Mouse (Mus musculus) heart, adult 2 months (tissue): ENCODE measurements around the gene Cntfr. TPM values are rescaled to one million over a fixed set of nuclear protein-coding genes. Genes with fewer than 3 reads are reported as not detected.

ENCODE experiments used
- DNase-seq, 2 experiments: peaks; one replicate each; pipeline ENCODE4 v3.0.0; 2021
- H3K27ac ChIP-seq: fragments of 200-600 bp; 2 replicates; pipeline ENCODE4 v1.8.1; 2022
- H3K27me3 ChIP-seq: fragments of 200-500 bp; 2 replicates; pipeline ENCODE4 v1.6.1; 2012; ENCODE audit warnings: mild to moderate bottlenecking, low read length, inconsistent platforms, mixed read lengths; ENCODE audit not compliant: control insufficient read depth, insufficient read depth
- H3K36me3 ChIP-seq: fragments of 200-500 bp; 2 replicates; pipeline ENCODE4 v1.6.1; 2012; ENCODE audit warnings: low read length, inconsistent platforms; ENCODE audit not compliant: control insufficient read depth, insufficient read depth
- H3K4me1 ChIP-seq: fragments of 200-500 bp; 2 replicates; pipeline ENCODE4 v1.6.1; 2011; ENCODE audit warnings: low read length; ENCODE audit not compliant: control insufficient read depth, insufficient read depth
- H3K4me3 ChIP-seq: fragments of 200-600 bp; 2 replicates; pipeline ENCODE4 v1.8.1; 2022
- H3K79me2 ChIP-seq: fragments of 200-500 bp; replicated peaks from 2 replicates; pipeline ENCODE4 v1.6.1; 2012; ENCODE audit warnings: mild to moderate bottlenecking, inconsistent platforms, low read length, moderate library complexity, mixed read lengths; ENCODE audit not compliant: control insufficient read depth, insufficient read depth
- H3K9ac ChIP-seq: fragments of 200-500 bp; 2 replicates; pipeline ENCODE4 v1.6.1; 2012; ENCODE audit warnings: low read depth, mild to moderate bottlenecking, control low read depth, inconsistent platforms, low read length, mixed read lengths
- CTCF ChIP-seq: fragments of 200-600 bp; IDR thresholded peaks from 2 replicates; pipeline ENCODE4 v1.8.1; 2022; ENCODE audit warnings: antibody characterized with exemption, mild to moderate bottlenecking, moderate library complexity
- EP300 ChIP-seq: fragments of 200-500 bp; IDR thresholded peaks from 2 replicates; pipeline ENCODE4 v1.6.1; 2011; ENCODE audit warnings: low read depth, low read length, control low read depth; ENCODE audit not compliant: insufficient read depth
- POLR2A ChIP-seq: fragments of 200-500 bp; IDR thresholded peaks from 2 replicates; pipeline ENCODE4 v1.6.1; 2011; ENCODE audit warnings: mild to moderate bottlenecking, low read depth, low read length, control low read depth; ENCODE audit not compliant: insufficient read depth
- WGBS: fragments of 180-500 bp; shearing (Covaris S2); methylation state at CpG from one replicate; pipeline ENCODE4 v1.1.7; 2018; 5-methylcytosine and 5-hydroxymethylcytosine counted together
- intact Hi-C: fragments of 180-260 bp; cut with DNase I; formaldehyde crosslinking; loops from one replicate; pipeline ENCODE4 v1.15.1; 2025
- polyA plus RNA-seq: library from polyadenylated mRNA; depleted of rRNA; stranded (reverse); fragments of >200 nt; gene quantifications from 2 replicates; pipeline ENCODE4 v1.2.3, GENCODE M21; 2012
- total RNA-seq, 2 experiments: library from RNA; stranded (reverse); gene quantifications; 2 replicates each; pipeline ENCODE4 v1.2.3; 2021

Cntfr gene
- total and polyA plus RNA-seq, 3 experiments: 4.1 to 11.4 (median 5.4) TPM

GRCm38 (mm10) chr4:41722918-41723351 is 26.0 kb upstream of the Cntfr start, which contains the start of gene Dctn3:
Gene Dctn3, minus strand, starts transcription at chr4:41723170.
- H3K79me2 ChIP-seq: no peaks in the 10 kb centered on the region
- TF ChIP-seq EP300 (no peak), POLR2A (peak; percentile 92)
- peaks cover 4% of the 10 kb centered on the region for H3K4me1 ChIP-seq
- H3K27me3 ChIP-seq: peaks cover 6% of the 10 kb centered on the region
- H3K4me3 ChIP-seq: peak within 1 kb of the TSS; percentile 95
- peak within 1 kb of the TSS; percentile 47 for H3K27ac ChIP-seq
- no peaks in the 10 kb centered on the region; the same call in 1 of the 2 replicates for H3K36me3 ChIP-seq
- WGBS: under 1% methylated on average over 27 of the region's 27 CpGs
- intact Hi-C loops: loop anchor here (2.0 kb wide), 1 partner anchor 14 kb away; no protein-coding TSS in a partner anchor
- peak within 1 kb of the TSS; percentile 94 for H3K9ac ChIP-seq
- DNase-seq: peak; percentile 85 to 91

- no peak overlapping the region for H3K4me3 ChIP-seq
- DNase-seq: no peak
- H3K36me3 ChIP-seq: no peaks in the 10 kb centered on the region
- H3K27ac ChIP-seq: no peak overlapping the region
- peaks cover 5% of the 10 kb centered on the region for H3K4me1 ChIP-seq
- intact Hi-C loops: no loop called here
- H3K9ac ChIP-seq: no peak overlapping the region
- no peaks in the 10 kb centered on the region for H3K79me2 ChIP-seq
- no peaks in the 10 kb centered on the region for H3K27me3 ChIP-seq
- TF ChIP-seq POLR2A (no peak), CTCF (no peak), EP300 (no peak)
- 69% methylated on average over 6 of the region's 6 CpGs for WGBS
Observed at GRCm38 (mm10) chr4:41716834-41717233, 19.9 kb upstream of the Cntfr start.

GRCm38 (mm10) chr4:41715596-41715995 is 18.7 kb upstream of the Cntfr start:
- Histone ChIP-seq H3K27ac (no peak overlapping the region), H3K4me1 (peaks cover 5% of the 10 kb centered on the region), H3K4me3 (no peak overlapping the region), H3K36me3 (no peaks in the 10 kb centered on the region), H3K9ac (no peak overlapping the region), H3K27me3 (no peaks in the 10 kb centered on the region), H3K79me2 (no peaks in the 10 kb centered on the region)
- TF ChIP-seq CTCF (peak; percentile 71), EP300 (no peak)
- 86% methylated on average over 5 of the region's 5 CpGs for WGBS
- no peak for DNase-seq
- intact Hi-C loops: no loop called here

- Histone ChIP-seq H3K4me3 (no peak overlapping the region), H3K4me1 (peaks cover 5% of the 10 kb centered on the region), H3K79me2 (no peaks in the 10 kb centered on the region), H3K36me3 (no peaks in the 10 kb centered on the region), H3K27me3 (no peaks in the 10 kb centered on the region), H3K9ac (no peak overlapping the region), H3K27ac (no peak overlapping the region)
- TF ChIP-seq CTCF (no peak), POLR2A (no peak), EP300 (no peak)
- no peak for DNase-seq
- 63% methylated on average over 8 of the region's 8 CpGs for WGBS
- intact Hi-C loops: no loop called here
Observed at GRCm38 (mm10) chr4:41715082-41715481, 18.2 kb upstream of the Cntfr start.

- intact Hi-C loops: loop anchor here (1.0 kb wide), 1 partner anchor 23 kb away; no protein-coding TSS in a partner anchor
- WGBS: 9% methylated on average over 8 of the region's 8 CpGs
Observed at GRCm38 (mm10) chr4:41714276-41714675, 17.4 kb upstream of the Cntfr start.

GRCm38 (mm10) chr4:41713197-41714067 is 16.5 kb upstream of the Cntfr start, which contains the start of gene Rpp25l:
Gene Rpp25l, minus strand, starts transcription at chr4:41713534.
- Histone ChIP-seq H3K9ac (peak within 1 kb of the TSS; percentile 76), H3K27ac (peak within 1 kb of the TSS; percentile 91), H3K79me2 (no peaks in the 10 kb centered on the region), H3K27me3 (no peaks in the 10 kb centered on the region), H3K4me3 (peak within 1 kb of the TSS; percentile 84), H3K36me3 (no peaks in the 10 kb centered on the region), H3K4me1 (peaks cover 5% of the 10 kb centered on the region)
- TF ChIP-seq EP300: no peak
- TF ChIP-seq POLR2A: peak; percentile 87
- TF ChIP-seq CTCF: peak; percentile 49
- DNase-seq: peak; percentile 90 to 93
- intact Hi-C loops: loop anchor here (1.0 kb wide), 1 partner anchor 24 kb away; no protein-coding TSS in a partner anchor
- under 1% methylated on average over 61 of the region's 61 CpGs for WGBS

More at GRCm38 (mm10) chr4:41714276-41714675, 17.4 kb upstream of the Cntfr start:
- TF ChIP-seq POLR2A: no peak
- TF ChIP-seq EP300: 0 out of 2 replicates have a peak, but pooled peaks have one; percentile 21
- TF ChIP-seq CTCF: peak; percentile 96
- Histone ChIP-seq H3K36me3 (no peaks in the 10 kb centered on the region), H3K27ac (no peak overlapping the region), H3K4me1 (peaks cover 5% of the 10 kb centered on the region), H3K9ac (no peak overlapping the region), H3K4me3 (peak overlapping the region; percentile 84), H3K79me2 (no peaks in the 10 kb centered on the region), H3K27me3 (no peaks in the 10 kb centered on the region)
- peak; percentile 61 to 63 for DNase-seq
